Mouse (Mus musculus): ENCODE measurements around the gene Cd79a.
A peak's percentile ranks its signal among the peaks of the same experiment; 100 is the strongest.

DNA sequence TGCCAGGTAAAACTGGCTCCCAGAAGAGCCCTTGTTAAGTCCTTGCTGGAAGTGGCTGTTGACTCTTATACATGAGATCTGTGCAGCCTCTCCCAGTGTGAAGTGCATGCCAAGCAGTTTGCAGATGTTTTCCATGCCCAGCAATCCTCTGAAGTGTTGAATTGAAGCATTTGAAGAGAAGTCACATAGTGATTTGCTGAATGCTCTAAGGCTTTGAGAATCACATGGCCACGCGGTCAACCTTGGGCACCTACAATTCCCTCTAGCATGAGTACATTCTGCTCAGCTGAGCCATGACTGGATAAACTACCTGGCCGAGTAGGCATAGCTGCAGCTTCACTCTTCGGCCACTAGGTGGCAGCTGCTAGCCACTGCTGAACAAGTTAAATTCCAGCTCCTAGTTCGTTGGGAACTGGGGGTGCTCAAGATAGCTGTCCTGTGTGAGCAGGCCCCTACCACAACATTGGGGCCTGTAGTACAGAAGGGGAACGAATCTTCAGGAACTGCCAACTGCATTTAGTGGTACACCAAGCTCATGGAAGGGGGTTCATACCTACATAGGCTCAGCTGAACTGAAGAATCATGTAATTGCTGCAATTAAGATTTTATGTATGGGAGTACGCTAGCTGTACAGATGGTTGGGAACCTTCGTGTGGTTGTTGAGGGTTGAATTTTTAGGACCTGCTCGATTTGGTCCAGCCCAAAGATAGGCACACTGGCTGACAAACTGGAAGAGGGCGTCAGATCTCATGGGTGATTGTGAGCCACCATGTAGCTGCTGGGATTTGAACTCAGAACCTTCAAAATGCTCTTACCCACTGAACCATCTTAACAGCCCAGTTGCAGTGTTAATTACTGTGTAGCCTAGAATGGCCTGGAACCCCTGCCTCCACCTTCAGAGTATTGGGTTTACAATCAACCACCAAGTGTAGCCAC is 6.6 kb upstream of the Cd79a start:
- TF ChIP-seq CTCF (IDR thresholded peaks at IDR 0.05; ENCODE audit: low read depth) (peak; percentile 99), EP300 (optimal IDR thresholded peaks at IDR 0.05) (no peak)

All from stomach, postnatal 0 days (tissue).